Mouse (Mus musculus) testis, postnatal 10 days (tissue): ENCODE results near the gene Dnajc7.

Experiments
- DNase-seq: peaks from one replicate; pipeline ENCODE4 v3.0.0; 2021; ENCODE audit warnings: low spot score

The Dnajc7 gene

DNA sequence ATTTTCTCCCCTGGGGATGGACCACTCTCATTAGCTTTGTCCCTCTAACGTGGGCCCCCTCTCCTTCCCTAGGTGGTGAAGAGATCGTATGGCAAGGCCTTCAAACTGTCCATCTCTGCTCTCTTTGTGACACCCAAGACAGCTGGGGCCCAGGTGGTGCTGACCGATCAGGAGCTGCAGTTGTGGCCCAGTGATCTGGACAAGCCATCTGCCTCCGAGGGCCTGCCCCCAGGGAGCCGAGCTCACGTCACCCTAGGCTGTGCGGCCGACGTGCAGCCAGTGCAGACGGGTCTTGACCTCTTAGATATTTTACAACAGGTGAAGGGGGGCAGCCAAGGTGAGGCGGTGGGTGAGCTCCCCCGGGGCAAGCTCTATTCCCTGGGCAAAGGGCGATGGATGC lies 39.7 kb downstream of the Dnajc7 start:
- DNase-seq: no peak

DNA sequence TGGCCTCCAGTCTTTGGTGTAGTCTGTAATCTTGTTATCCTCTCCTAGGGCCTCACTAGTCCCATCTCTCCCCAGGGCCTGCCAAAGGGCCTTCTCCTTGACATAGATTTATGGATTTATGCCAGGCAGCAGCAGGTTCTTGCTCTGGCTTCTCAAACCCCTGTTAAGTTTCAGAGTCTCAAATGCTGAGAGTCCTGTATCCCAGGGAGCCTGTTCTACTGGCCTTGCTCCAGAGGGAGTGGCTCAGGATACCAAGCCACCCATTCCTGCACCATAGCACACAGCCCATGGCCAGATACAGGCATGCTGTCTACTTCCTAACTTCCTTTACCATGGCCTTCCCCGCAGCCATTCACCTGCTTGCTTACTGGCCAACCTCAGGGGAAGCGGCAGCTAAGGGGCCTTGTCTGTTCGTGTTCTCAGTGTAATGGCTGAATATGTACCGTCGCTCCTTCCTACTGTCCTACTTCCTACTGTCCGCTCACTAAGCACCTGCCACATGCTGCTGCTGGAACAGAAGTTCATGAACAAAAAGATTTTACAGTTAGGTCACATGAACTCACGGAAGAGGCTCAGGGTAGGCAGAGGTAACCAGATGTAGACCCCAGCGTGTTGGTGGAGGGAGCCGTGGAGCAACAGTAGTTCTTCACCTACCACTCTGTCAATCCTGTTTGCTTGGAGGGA lies 40.7 kb downstream of the Dnajc7 start:
- DNase-seq: no peak

DNA sequence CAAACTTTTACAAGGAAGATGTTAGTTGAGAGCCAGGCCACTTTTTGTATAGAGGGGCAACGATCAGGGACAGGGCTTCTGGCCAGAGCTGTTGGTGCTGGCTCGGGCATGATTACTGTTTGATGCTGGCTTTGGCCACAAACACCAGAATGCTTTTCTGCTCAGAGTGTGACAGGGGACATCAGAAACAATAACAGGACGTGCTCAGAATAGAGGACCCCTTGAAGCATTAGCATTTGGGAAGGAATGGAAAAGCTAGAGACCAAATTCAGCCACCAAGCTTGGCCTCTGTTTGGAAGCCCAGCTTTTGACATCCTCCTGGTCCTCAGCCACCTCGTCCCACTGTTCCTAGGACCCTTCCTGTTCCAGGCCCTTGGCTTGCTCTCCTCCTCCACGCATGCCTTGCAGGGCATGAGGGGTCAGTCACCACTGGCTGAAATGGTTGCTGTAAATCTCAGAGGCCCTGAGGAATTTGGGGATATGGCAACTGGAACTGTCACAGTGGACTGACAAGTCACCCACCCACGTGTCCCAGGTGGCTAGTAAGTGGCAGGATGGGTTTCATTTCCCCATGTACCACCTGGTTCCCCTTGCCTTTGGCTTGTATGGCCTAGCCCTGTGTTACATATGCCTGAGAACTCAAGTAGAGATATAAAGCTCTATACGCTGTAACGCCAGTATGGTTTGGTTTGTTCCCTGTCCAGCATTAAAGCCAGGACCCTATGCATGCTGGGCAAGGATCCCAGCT lies 41.9 kb downstream of the Dnajc7 start:
- no peak for DNase-seq

DNA sequence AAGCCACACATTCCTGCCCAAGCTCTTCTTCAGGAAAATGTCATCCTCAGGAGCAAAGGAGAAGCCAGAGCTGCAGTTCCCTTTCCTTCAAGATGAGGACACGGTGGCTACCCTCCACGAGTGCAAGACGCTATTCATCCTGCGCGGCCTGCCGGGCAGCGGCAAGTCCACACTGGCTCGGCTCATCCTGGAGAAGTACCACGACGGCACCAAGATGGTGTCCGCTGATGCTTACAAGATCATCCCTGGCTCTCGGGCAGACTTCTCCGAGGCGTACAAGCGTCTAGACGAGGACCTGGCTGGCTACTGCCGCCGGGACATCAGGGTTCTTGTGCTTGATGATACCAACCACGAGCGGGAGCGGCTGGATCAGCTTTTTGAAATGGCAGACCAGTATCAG lies 43.7 kb downstream of the Dnajc7 start:
- no peak for DNase-seq

DNA sequence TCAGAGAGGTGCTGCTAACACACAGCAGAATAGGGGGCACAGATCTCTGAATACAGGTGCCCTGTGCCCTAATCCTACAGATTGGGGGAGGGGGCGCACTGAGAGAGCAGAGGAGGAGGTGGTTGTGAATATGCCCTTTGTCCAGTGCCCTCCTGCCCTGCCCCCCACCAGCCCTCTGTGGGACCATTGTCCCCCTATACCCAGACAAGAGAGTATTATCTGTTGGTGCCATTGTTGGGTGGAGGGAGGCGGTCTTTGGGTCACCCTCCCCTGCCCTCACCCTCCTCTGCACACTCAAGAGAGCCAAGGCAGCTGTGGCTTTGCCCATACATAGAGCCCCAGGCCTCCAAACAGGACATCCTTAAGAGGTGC lies 44.5 kb downstream of the Dnajc7 start:
- peak; percentile 66 for DNase-seq

DNA sequence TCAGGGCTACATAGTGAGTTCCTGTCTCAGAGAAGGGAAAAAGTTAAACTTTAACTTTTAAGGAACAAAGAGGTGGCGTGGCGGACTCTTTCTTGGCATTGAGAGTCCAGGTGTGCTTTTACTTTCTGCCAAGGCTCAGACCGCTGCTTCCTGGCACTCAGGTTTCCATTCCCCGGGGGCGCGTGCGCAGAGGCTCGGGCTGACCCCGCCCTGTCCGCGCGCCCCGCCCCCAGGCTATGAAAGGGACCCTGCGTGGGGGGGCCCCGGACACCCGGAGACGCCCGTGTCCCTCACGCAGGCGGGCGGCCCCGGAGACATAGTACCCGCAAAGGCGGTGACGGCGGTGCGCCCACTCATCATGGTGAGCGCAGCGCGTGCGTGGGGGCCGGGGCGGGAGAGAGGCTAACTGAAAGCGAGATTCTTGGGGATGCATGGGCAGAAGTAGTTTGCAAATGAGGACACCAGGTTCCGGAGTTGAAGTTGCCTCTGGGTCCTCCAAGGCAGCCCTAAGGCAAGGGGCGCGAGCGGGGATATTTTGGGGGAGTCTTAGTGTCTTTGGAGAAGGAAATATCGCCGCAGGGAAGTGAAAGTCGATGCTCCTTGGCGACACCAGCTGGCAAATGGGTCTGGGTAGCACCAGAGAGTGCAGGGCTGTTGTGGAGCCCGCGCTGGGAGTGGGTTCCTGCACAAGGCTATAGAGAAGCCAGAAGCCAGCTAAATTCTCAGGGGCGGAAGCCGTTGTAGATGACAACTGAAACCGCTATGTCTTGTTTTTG lies 45.1 kb downstream of the Dnajc7 start, which contains the start of gene Cnp:
Gene Cnp, plus strand, starts transcription at position 197 of the 776 bp plus-strand sequence.
- peak; percentile 89 for DNase-seq

DNA sequence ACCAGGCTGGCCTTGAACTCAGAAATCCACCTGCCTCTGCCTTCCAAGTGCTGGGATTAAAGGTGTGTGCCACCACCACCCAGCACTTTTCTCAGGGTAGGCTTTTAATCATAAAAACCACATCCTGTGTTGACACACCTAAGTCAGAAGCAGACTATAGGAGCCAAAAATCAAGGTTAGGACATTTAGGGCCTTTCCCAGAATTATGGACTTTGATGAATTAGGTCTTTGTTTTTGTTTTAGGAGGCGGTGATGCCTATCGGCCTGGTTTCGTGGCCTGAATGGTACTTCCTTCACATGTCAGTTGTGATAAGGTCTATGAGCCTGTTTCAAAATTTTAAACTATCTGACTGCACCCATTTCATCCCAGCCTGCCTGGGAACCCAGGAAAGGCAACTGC lies 45.8 kb downstream of the Dnajc7 start:
- no peak for DNase-seq

DNA sequence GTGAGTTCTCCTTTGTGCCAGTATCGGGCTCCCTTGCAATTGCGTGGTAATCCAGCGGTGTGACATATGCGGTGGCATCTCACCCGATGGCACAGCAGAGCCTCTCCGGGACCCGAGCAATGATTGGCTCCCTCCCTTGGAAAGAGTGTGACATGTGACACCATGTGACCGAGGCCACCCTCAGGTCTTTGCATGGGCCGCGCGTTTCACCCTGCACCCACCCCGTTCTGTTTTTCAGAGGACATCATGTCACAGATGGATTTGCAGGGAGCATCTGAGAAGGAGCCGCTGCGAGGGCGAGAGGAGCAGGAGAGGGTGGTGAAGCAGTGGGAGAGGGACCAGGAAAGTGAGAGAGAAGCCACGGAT lies 48.8 kb downstream of the Dnajc7 start:
- no peak for DNase-seq

DNA sequence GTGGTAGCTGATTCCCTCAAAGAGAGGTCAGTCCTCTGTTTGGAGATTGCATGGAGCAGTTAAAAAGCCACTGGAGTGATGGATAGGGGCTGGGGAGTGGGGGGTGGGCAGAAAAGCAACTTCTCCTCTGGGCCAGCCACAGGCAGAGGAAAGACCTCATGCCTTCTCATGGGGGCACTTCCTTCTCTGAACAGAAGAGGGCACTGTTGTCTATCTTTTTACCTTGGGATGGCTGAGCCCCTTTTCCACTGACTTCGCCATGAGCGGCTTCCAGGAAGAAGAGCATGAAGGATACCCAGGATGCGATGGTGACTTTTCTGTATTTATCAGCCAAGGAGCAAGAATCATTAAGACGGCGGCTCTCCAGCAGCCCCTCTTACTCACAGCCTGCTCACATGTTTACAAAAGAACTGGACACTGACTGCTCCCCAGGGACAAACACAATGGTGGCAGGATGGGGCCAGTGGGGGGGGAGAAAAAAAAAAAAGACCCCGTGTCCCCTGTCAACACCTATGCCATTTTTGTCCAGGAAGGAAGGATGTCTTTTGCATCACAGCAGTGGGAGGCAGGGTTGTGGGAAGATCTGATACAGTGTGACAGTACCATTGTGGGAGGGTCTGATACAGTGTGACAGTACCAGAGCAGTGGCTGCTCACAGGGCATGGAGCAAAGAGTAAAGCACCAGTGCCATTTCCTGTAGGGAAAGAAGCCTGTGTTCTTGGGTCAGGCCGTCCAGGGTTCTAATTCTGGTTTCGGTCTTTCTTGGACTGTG lies 49.4 kb downstream of the Dnajc7 start:
- peak; percentile 78 for DNase-seq

DNA sequence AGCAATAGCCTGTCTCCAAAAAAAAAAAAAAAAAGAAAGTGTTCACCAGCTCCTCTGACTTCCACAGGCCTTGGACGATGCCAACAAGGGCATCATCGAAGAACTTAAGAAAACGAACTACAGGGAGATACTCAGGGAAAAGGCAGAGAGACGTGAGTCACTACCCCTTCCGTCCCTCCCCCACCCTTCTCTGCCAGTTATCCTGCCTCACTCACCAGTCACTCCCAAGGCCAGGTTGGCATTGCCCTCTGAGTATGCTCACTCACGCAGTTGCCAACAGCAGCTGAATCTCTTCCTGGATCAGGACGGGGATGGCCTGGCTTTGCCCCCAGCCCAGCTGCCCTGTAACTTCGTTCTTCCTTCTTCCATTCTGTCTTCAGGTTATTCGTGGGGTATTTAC lies 50.2 kb downstream of the Dnajc7 start:
- DNase-seq: no peak

DNA sequence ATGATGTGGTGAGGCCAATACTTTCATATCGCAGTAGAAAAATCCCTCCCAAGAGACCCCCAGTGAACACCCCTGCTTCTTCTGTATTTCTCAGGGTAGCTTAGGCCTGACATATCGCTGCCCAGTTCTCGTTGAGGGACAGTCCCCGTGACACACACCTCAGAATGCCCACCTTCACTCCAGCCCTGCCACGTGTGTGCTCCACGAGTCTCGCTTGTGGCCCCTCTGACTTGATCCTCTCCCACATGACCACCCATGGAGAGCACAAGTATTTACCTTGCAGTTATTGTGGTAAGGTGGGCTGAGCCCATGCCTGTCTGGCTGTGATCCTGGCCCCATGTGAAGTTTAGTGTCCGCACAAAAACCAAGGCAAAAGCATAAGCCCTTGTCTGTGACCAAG lies 51.3 kb downstream of the Dnajc7 start:
- no peak for DNase-seq

DNA sequence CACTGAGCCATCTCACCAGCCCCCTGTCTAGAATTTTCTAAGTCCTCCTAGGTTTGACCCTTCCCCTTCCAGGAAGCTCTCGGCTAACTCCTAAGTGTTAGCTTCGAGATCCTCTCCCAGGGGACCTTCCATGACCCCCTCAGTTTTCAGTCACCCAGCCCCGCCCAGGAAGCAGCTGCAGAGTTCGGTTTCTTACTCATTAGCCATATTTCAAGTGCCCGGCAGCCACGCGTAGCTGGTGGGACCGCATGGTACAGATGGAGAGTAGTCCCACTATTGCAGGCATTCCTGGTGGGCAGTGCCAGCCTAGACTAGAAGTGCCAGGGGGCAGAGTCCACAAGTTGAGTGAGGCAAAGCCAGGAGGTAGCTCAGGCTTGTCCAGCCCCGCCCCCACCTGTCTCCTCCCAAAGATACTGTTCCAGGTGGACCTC lies 52.1 kb downstream of the Dnajc7 start:
- no peak for DNase-seq

DNA sequence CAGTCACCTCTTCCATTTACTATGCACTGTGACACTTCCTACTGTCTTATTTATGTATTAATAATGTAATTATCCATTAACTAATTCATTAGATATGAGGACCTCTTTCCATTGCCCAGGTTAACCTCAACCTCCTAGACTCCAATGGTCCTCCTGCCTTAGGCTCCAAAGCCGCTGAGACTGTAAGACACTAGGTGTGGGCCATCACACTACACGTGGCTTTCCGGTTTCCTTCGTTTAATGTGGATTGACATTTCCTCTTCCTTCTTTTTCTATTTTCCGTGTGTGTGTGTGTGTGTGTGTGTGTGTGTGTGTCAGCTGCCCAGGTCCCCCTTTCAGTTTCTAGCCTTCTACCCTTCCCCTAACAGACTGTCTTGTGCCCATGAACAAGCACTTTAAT lies 52.7 kb downstream of the Dnajc7 start:
- DNase-seq: no peak

DNA sequence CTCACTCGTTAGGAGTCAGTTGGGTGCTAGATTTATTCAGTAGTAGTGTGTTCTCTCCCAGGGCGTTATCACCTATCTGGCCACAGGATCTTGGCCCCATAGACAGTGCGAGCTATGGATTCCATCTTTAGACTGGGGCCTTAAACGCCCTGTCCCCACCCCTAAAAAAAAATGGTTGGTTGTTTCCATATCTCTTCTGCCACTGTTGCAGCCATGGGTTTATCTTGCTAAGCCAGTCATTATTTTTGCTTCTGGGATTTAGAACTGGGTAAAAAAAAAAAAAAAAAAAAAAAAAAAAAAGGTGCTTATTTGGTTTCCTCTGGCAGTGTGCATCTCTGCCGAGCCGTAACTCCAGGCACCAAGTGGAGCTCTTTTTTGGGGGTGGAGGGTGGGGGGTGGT lies 55.3 kb downstream of the Dnajc7 start:
- DNase-seq: no peak

DNA sequence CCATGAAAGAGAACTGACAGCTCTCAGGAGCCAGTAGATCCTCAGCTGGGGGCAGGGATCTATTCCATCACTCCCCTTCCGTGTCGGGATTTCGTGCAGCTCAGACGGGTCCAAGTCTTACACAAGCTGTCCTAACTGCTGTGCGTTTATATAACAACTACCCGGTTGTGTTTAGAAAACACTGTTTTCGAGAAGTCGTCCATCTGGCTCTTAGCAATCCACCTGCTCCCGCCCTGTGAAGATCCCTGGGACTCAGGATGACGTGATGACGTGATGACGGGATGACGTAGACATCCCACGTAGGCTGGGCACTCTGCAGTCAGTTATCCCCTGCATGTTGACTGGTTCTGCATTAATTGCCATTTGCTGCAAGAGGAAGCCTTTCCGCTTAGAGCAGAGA lies 55.7 kb downstream of the Dnajc7 start:
- DNase-seq: no peak

DNA sequence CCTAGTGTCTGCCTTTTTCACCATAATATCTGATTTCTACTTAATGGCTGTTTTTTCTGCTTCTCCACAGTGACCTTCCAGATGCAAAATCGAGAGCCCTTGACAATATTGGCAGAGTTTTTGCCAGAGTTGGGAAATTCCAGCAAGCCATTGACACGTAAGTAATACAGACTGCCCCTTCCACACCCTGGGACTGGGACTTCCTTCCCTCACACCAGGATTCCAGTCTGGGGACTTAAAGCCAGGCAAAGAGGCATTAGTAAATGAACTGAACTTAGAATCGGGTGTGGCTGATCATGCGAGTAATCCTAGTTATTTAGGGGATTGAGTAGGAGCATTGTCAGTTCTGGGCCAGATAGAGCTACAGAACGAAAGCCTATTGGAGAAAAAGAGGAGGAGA lies 58.2 kb downstream of the Dnajc7 start:
- no peak for DNase-seq

DNA sequence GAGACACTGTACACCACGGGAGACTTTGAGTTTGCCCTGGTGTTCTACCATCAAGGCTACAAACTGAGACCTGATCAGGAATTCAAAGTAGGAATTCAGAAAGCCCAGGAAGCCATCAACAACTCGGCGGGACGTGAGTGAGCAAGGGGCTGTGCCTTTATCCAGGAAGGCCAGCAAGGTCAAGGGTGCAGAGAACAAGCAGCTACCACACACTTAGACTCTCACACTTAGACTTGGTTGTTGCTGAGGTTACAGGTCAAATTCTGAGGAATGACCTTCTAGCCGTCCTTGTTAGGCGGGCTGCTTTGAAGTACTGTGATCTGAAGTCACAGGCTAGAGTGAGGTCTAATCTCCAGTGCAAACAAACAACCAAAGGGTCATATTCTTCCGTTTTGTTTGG lies 60.5 kb downstream of the Dnajc7 start:
- no peak for DNase-seq

DNA sequence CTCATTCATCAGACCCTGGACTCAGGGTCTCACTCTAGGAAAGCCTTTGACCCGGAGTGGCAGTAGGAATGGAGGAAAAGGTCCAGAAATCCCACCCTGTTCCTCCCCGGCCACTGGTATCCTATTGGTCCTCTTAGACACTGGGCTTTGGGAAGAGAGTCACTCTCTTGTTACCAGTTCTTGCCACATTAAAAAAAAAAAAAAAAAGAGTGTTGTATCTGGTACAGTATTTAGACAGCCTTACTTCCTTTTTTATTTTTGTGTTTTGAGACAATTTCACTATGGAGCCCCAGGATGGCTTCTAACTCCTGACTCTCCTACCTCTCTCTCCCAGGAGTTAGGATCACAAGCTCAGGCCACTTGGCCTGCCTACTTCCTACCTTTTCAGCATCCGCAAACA lies 62.4 kb downstream of the Dnajc7 start:
- DNase-seq: no peak

DNA sequence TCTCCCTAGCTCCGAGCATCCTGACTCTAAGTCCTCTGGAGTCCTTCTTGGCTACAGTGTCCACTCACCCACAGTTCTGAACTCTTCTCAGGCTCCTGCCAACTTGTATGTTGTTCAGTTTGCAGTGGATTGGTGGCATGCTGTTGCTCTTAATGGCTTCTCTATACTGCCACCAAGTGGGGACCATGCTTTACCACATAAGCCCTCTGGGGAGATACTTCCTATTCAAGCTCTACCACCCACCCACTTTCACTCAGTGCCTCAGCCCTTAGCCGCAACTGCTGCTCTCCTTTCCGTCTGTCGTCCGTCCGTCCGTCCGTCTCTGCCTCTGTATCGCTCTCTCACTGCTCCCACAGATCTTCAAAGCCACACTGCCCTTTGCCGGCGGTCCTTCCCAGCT lies 64.4 kb downstream of the Dnajc7 start:
- peak; percentile 59 for DNase-seq

DNA sequence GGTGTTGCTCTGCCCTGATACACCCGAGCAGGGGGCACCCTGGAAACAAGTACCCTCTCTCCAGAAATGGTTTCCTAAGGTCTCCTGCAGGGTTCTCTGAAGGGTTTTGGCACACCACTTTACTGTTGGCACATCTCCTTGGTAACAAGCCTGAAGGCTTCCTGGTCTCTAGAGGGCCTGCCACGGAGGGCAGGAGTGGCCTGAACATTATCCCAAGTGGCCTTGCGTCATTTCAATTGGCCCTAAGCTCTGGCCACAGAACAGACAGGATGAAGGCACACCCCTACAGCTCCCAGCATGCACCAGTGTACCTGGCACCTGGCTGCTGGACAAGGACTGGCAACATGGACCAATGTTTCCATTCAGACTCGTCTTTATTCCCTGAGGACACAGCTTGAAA lies 67.1 kb downstream of the Dnajc7 start:
- DNase-seq: no peak

DNA sequence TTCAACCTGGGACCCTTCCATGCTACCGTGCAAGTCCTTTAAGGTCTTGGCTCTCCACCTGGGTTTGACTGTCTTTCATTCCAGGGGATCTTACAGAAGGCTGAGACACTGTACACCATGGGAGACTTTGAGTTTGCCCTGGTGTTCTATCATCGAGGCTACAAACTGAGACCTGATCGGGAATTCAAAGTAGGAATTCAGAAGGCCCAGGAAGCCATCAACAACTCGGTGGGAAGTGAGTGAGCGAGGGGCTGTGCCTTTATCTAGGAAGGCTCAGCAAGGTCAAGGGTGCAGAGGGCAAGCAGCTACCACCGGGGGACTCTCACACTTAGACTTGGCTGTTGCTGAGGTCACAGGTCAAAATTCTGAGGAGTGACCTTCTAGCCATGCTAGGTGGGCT lies 69.9 kb downstream of the Dnajc7 start:
- DNase-seq: no peak

DNA sequence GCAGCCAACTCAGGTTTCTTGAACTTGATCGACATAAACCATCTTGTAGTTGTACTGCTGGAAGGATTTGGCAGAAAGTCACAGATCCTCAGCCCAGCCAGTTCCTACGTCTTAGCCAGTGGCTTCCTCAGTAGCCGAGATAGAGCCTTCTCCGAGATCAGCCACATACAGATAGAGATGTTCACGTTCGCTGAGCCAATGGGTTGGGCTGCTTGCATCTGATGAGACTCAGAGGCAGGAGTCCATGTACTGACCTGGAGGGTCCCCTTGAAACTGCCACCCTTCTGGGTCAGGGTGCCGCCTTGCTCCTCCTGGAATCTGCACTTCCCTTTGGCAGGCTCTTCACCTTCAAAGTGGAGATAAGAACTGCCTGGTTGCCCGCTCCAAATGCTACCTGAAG lies 70.5 kb downstream of the Dnajc7 start:
- no peak for DNase-seq
